Mouse (Mus musculus) retina, postnatal 7 days (tissue): ENCODE measurements at regions not wholly inside any gene's neighbourhood (a gene's known extent, or its start where the extent isn't known, plus 50 kb on each side); places are given as distances from the start of the nearest gene placed in this dataset.

Source experiments
- DNase-seq: peaks from one replicate; pipeline ENCODE4 v3.0.0-alpha.2; 2012; ENCODE audit warnings: low read depth, low spot score

DNA sequence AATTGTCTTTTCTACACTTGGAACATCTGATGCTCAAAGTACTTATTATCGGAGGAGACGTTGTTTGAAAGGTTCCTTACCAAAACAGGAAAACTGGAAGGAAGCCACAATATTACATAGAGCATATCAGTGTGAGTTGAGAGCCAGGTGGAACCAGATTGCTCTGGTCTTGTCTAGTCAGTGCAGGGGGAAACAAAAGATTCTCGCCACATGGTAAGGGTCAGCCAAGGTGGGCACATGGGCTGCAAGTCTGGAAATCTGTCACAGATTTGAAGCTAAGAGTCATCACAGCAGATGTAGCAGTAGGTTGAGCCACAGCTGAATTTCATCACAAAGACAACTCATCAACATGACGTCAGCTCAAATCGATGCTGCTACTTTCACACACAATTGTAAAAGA, 681.8 kb downstream of the Stpg2 start:
- DNase-seq: no peak

DNA sequence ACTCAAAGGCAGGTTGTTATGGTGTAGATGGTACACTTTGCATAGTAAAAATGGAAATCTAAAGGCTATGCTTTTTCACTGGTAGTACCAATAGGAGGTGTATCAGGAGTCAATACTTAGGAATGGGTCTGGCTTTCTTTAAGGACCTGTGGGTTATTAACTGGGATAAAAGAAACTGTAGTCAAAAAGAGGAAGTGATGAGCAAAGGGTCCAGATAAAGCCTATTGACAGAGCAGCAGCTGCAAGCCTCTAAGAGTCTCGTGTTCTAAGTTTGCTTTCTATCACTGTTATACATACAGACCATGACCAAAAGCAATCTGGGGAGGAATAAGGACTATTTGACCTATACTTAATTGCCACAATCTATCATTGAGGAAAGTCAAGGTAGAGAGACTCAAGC, 683.0 kb downstream of the Stpg2 start:
- DNase-seq: no peak

DNA sequence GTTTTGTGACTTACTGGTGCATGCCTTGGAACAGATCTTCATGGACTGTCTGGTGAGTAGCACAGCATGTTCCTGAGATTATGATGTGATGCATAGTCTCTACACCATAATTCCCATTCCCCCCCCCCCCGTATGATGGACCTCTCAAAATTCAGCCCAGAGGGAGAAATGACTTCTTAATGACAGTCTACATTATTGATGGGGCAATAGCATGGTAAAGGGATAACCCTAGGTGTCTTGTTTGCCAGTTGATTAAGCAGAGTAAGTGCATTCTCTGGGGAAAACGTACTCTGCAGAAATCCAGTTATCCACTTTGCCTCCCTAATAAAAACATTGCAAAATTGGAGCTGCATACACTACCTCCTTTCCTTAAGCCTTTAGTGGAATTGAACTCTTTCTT, 684.7 kb downstream of the Stpg2 start:
- no peak for DNase-seq

GRCm38 (mm10) chr3:139897894-139898293, 692.4 kb downstream of the Stpg2 start:
- no peak for DNase-seq

GRCm38 (mm10) chr3:139899213-139899612, 693.7 kb downstream of the Stpg2 start:
- DNase-seq: no peak

DNA sequence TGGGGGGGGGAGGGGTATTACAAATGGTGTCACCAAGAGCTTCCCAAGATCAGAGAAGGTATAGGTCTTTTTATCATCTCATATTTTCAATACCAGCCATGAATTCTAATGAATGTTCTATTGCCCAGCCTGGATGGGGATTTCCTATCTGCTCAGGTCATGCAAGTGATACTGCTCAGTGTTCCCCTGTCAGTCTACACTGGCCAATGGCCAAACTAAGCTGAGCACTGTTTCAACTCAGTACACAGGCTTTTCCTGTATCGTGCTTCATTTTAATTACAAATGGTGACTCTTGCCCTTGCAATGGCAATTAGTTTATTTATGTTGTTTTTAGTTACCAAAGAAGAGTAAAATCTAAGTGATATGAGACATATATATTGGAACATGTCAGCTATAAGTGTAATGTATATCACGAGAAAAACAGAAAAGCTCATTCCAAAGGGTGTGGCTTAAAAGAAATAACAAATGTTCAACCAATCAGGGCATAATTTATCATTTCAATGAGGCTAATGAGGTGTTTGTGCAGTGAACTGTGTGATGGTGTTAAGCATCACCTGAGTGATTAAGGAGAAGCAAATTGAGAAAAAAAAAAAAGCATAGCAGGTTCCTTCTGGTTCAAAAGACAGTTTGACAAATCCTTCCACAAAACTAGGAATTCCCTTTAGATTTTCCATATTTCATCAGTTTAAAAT, 708.3 kb downstream of the Stpg2 start:
- no peak for DNase-seq

DNA sequence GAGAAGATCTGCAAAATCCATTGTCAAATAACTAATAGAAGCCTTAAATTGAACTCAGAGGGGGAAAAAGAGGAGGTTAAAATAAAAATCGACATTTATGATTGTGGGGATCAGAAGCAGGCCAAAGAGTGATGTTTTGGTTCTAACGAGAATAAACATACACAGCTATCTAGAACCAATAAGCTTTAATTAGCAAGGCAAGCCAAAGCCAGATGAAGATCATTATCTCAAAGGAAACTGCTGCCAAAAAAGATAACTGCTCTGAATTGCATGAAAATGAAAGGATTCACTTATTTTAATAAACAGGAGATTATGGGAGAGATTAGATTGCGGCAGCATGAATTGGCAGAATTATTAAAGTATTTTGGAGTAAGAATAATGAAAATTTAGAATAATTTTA, 716.8 kb downstream of the Stpg2 start:
- no peak for DNase-seq

DNA sequence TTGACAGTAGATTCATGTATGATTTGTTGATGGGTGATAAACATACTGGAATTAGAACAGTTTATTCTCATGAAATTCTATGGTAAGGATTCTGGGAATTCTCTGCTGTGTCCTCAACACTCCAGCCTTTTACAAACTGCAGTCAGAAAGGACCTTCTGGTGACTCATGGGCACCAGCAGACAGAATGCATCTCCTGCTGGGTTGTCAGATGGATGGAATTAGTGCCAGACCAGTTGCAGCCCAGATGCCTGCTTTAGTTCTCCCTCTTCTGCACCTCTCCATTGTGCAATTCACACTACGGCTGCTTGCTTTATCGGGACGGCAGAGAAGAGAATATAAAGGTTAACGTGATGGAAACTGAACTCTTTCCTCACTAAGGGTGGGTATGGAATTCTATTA, 727.5 kb downstream of the Stpg2 start:
- no peak for DNase-seq

DNA sequence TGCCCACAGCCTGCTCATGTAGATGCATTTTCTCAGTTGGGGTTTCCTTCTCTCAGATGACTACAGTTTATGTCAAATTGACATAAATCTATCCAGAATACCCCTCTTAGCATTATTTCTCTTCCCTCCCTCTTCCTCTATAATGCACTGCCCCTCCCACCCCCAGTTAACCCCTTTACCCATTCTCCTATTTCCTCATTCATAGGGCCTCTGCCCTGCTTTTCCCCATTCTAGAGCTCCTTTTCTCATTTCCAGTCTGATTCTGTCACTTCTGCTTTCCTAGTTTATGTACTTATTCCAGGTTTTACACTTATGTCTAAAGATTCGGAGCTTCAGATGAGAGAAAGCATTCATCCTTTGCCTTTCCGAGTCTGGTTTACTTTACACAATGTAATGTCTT, 740.7 kb downstream of the Stpg2 start:
- DNase-seq: no peak

- no peak for DNase-seq
Measured at GRCm38 (mm10) chr3:139947247-139947646, 741.8 kb downstream of the Stpg2 start.

DNA sequence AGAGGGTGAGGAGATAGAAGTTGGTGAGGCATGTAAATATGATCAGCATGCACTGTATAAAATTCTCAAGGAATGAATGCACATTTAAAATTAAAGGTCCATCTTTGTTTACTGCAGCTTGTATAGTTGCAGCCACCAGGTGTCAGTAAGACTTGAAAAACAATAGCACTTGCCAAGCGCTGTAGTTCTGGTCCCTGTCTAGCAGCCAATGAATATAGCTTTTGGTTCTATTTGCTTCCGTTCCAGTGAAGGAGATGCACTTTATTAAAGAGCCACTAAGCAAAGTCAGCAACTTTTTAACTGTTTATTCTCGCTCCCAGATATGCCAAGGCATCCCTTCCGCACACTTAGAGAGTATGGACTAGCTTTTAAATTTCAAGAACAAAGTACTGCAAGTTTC, 743.6 kb downstream of the Stpg2 start:
- no peak for DNase-seq

DNA sequence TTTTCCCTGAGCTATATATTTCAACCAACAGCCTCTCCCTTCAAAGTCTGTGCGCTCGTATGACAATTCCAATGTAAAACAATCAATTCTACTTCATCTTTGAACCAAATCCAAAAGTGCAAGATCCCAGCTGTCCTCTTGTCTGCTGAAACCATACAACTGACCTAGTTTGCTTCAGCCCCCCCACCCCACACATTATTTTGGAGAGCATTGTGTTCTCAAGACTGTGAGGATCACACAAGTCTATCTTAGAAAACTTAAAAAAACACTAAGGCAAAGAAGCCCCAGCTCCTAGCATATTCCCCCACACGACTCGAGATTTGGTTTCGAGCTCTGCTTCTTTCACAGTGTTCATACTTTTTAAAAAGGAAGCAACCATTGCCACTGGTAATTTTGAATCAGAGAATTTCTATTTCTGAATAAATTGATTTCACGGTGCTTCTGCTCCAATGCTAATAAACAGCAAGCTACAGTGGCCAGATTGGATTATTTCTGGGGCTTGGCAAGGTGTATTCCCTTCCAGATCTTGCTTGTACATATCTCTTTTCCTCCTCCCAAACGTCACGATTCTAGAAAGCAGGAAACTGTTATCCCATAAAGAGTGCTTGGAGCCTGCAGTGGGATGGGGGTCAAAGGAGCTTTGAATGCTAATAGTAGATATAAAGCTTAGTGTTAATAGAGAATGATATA, 744.7 kb downstream of the Stpg2 start:
- no peak for DNase-seq

DNA sequence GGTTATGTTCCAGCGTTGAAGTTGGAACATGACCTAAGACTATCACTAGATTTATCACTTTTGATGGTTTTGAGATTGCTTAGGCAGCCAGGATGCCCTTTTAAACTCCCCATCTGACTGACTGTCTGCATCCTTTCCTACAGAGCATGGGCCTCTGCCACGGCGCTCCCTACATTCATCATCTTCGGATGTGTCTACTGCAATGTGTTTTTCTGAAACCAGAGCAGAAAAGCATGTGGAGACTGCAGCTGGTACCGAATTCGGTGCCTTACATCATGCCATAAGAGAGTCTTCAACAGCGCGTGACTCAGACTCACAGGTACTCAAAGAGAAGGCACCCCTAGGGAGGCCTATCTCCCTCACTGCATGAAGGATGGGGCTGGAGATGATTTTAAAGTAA, 746.0 kb downstream of the Stpg2 start:
- no peak for DNase-seq

DNA sequence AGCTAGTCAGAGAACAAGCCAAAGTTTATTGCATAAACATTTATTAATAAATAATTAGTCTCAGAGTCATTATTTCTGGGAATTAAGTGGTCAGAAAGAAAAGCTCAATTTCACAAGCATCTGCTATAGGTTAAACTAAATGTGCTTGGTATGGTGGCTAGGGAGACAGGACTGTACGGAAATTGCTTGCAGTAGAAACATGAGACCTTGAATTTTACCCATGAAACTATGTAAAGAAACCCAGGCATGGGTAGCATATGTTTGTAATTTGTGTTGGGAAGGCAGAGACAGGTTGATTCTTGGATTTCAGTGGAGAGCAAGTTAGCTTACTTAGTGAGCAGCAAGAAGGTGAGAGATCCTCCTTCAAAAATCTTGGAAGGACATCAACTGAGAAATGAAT, 772.7 kb downstream of the Stpg2 start:
- DNase-seq: no peak

DNA sequence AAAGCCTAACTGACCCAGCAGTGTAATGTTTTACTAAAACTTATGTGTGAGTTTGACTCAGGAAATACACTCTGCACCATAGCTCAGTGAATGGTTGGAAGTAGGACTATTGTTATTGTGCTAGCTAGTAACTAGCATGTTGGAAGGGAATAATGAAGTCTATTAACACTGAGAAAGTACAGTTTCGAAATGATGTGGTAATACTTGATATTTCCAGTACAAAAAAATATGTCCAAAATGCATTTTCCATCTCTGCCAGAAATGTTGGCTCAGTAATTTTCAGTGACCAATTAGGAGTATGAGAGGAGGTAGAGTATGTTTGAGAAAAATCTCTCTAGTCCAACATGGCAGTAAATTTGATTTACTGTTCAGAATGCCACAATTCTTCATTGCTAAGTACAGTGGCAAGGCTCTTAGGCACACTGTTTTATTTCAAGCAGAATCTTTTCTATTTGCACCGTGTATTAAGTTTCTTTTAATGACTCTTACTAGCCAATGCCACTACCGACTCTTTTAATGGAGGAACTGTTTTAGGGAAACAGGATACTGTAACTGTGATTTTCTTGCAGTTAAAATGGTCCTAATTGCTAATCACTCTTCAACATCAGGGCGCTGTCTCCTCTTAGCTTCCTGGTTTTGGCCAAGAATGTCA, 780.5 kb downstream of the Stpg2 start:
- no peak for DNase-seq

- DNase-seq: no peak
Measured at GRCm38 (mm10) chr3:139988938-139989337, 783.4 kb downstream of the Stpg2 start.

DNA sequence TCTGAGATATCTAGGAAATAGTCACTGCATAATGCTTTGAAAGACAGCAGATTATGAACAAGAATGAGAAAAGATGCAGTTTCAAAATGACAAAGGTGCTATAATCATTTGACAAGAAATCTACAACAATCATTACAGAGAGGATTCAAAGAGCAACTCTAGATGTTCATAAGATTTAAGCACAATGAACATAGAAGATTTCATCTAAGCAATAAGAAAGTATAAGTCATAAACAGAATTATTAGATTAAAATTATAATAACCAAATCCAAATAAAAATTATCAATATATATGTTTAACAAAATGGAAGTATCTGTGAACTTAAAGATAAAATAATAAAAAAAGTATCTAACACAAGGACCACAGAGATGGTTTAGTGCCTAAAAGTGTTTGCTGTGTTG, 783.9 kb downstream of the Stpg2 start:
- DNase-seq: no peak

GRCm38 (mm10) chr3:140012522-140012921, 807.0 kb downstream of the Stpg2 start:
- no peak for DNase-seq

DNA sequence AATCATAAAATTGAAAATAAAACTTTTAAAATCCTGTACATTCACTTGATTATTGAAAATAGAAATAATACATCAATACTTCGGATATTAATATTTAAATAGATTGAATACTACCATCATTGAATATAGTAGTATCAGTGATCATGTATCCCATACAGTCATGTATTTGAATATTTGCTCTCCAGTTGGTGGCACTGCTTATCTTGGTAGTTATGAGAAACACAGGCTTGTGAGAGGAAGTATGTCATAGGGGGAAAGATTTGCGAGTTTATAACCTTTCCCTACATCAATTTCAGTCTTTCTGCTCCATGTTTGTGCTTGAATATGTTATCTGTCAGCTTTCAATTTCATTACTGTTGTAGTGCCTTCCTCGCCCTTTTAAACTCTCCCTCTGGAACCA, 828.6 kb downstream of the Stpg2 start:
- no peak for DNase-seq

GRCm38 (mm10) chr3:140035142-140035541, 829.6 kb downstream of the Stpg2 start:
- DNase-seq: no peak

GRCm38 (mm10) chr3:140044898-140045297, 839.4 kb downstream of the Stpg2 start:
- no peak for DNase-seq

DNA sequence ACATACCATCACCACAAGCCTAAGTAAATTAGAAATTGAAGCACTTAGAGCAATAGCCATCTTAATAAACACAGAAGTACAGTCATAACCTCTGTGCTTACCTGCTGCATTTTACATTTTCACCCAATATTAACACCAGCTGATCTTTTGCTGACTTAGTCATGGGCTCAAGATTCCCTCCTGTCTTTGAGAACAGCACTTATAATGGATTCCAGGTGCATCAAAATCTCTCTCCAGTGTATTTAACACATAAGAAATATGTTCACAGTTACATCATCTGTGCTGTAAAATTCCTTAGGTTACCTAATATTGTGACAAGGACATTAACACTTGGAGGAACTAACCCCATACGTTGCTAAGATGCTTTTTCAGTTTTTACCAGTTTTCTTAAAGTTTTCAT, 849.1 kb downstream of the Stpg2 start:
- DNase-seq: no peak
